Mouse (Mus musculus): Measurements from ENCODE around the gene Inava.

DNA sequence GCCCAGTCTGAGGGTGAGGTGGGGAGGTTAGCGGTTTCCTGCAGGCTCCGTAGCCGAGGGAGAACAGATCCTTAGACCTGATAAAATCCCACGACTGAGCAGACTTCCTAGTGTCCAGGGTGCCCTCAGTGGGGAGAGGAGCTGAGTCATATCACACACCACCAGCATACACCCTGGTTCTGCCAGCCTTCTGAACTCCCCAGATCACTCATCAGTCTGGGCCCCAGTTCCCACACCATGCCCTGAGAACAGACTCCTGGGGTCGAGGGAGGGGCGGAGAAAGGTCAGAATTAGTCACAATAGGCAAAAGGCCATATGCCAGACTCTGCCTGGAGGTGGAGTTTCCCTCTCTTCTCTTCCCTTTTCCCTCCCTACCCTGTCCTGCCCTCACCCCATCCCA, 21.1 kb upstream of the Inava start:
- TF ChIP-seq POLR2A (IDR thresholded peaks at IDR 0.05; ENCODE audit: insufficient read depth, low read length) (no peak), CTCF (IDR thresholded peaks at IDR 0.05; ENCODE audit: low read depth, low read length) (no peak), EP300 (IDR thresholded peaks at IDR 0.05; ENCODE audit: insufficient read depth, low read depth, low read length) (no peak)
